Mouse (Mus musculus): ENCODE results near the gene Nhsl1. TPM values are rescaled to one million over a fixed set of nuclear protein-coding genes. Genes with fewer than 3 reads are reported as not detected.
"Not testable (repeated sequence)": the region's sequence is repeated elsewhere in the genome, so short reads cannot be mapped to it uniquely, and the experiment has no call there.

Nhsl1 gene
- total RNA-seq, 2 experiments from 2014 or later = 20.2 to 21.6 TPM

- intact Hi-C loops (cut with DNase I) = no loop called here
- peak; percentile 91 to 92 for DNase-seq
Observed at GRCm38 (mm10) chr10:18430973-18431372, 112.2 kb downstream of the Nhsl1 start.

GRCm38 (mm10) chr10:18431546-18431945, 112.8 kb downstream of the Nhsl1 start:
- DNase-seq = no peak
- intact Hi-C loops (cut with DNase I) = no loop called here

DNA sequence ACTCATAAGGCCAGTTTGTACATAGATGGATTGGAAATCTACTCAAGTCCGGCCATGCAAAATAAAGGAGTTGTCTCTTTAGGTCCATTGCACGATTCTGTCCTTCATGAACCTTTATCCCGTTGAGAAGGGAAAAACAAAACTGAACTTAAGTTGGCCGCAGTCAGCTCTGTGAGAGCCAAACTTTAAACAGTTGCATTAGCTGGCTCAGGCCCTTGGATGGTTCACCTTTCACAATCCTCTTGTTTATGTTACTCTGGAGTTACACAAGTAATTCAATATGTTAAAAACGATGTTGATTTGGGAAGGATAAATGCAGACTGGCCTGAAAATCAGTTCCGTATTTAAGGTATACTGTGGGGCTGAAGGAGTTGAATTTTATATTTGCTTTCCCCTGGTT, 116.7 kb downstream of the Nhsl1 start:
- intact Hi-C loops (cut with DNase I) = no loop called here
- DNase-seq = no peak

GRCm38 (mm10) chr10:18435938-18436337, 117.2 kb downstream of the Nhsl1 start:
- no peak for DNase-seq
- intact Hi-C loops (cut with DNase I) = no loop called here

GRCm38 (mm10) chr10:18437584-18437983, 118.8 kb downstream of the Nhsl1 start:
- intact Hi-C loops (cut with DNase I) = no loop called here
- DNase-seq = no peak

GRCm38 (mm10) chr10:18445603-18446358, 127.0 kb downstream of the Nhsl1 start:
- intact Hi-C loops (cut with DNase I) = no loop called here
- DNase-seq = no peak

GRCm38 (mm10) chr10:18446359-18446820, 127.6 kb downstream of the Nhsl1 start:
- intact Hi-C loops (cut with DNase I) = no loop called here
- no peak for DNase-seq

GRCm38 (mm10) chr10:18447299-18447698, 128.5 kb downstream of the Nhsl1 start:
- peak in 1 of 2 experiments; percentile 39 for DNase-seq
- intact Hi-C loops (cut with DNase I) = no loop called here

GRCm38 (mm10) chr10:18448896-18449295, 130.1 kb downstream of the Nhsl1 start:
- DNase-seq; intact Hi-C loops (cut with DNase I): not testable (repeated sequence)

- intact Hi-C loops (cut with DNase I) = loop anchor here (1.0 to 5.0 kb wide), 3 partner anchors 63 to 149 kb away; no protein-coding TSS in a partner anchor
- DNase-seq = peak; percentile 84 to 89
Observed at GRCm38 (mm10) chr10:18453380-18453779, 134.6 kb downstream of the Nhsl1 start.

DNA sequence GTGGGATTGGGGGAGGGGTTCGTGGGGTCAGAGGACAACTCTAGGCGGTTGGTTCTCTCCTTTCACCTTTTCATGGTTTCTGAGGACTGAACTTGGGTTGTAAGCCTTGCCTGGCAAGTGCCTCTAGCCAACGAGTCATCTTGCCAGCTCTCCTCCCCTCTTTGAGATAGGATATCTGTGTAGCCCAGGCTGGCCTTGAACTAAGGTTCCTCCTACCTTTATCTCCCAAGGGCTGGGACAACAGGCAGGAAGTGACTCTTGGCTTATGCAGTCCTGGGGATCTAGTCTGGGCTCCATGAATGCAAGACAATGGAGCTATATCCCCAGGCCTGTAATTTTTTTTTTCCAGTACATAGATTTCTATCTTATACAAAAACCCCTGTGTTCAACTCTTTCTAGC, 135.4 kb downstream of the Nhsl1 start:
- DNase-seq = no peak
- intact Hi-C loops (cut with DNase I) = loop anchor here (5.0 kb wide), 1 partner anchor 148 kb away; no protein-coding TSS in a partner anchor

DNA sequence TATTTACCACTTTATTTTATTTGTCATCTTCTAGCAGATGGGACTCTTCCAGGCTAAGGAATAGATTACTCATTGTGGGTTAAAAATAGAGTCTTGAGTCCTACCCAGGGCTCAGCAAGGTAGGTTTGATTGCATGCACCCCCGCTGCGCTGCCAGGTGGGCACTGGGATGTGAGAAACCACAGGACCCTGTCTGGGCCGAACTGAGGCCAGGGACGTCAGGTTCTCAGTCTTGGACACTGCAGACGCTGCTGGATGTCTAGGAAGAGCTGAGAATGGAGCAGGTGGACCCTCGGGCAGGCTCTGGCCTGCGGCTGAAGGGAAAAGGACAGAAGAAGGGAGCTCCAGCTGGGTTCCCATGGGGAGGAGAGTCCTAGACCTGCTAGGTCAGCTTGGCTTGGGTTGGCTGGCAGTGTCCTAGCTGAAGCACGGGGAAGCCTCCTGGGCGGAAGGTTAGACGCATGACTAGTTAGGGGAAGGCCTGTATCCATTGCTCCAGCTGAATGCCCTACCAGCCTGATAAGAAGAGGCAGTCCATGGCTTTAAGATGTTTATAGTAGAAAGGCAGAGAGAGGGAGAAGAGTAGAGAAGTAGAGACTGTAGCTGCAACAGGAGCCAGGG, 136.6 kb downstream of the Nhsl1 start:
- intact Hi-C loops (cut with DNase I) = no loop called here
- no peak for DNase-seq

- intact Hi-C loops (cut with DNase I) = no loop called here
- DNase-seq = no peak
Observed at GRCm38 (mm10) chr10:18457808-18458475, 139.2 kb downstream of the Nhsl1 start.

- intact Hi-C loops (cut with DNase I) = no loop called here
- no peak for DNase-seq
Observed at GRCm38 (mm10) chr10:18461336-18461735, 142.6 kb downstream of the Nhsl1 start.

GRCm38 (mm10) chr10:18463071-18463841, 144.5 kb downstream of the Nhsl1 start:
- no peak for DNase-seq
- intact Hi-C loops (cut with DNase I) = no loop called here

- no peak for DNase-seq
- intact Hi-C loops (cut with DNase I) = no loop called here
Observed at GRCm38 (mm10) chr10:18468396-18468795, 149.6 kb downstream of the Nhsl1 start.

DNA sequence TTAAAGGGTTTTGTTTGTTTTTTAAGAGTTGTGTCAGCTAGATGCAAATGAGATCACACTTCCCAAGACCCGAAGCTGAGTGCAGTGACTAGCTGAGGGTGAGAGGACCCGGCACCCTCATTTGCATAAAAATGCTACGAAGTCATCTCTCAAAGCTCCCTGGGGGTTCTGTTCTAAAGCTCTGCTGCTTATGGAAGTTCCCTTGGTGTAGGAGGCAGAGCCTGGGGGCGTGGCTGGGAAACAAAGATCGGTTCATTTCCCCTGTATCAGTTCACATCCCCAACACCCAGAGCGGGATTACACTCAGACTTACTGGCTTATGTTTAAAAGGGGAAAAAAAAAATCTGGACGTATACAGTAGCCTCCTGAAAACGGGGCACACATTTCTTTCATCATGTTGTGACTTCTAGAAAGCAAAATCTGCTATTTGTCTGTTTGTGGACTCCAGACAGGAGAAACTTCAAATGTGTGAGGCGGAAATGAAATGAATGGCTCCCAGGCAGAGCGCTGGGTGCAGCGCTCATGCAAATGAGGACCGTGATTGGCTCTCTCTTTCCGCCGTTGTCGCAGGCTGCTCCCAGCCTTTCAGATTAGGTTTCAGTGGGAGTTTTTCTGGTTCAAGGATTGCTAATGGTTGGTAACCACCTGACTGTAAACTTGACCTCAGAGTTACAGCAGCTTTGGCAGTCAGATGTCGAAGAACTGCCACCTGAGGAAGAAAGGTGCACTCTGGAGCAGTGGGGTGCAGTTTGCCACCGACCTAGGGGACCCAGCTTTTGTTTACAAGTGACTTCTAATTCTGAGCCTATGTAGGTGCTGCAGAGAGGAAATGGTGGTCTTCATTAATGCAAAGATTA, 150.7 kb downstream of the Nhsl1 start:
- intact Hi-C loops (cut with DNase I) = no loop called here
- peak in 1 of 2 experiments; percentile 25 for DNase-seq

DNA sequence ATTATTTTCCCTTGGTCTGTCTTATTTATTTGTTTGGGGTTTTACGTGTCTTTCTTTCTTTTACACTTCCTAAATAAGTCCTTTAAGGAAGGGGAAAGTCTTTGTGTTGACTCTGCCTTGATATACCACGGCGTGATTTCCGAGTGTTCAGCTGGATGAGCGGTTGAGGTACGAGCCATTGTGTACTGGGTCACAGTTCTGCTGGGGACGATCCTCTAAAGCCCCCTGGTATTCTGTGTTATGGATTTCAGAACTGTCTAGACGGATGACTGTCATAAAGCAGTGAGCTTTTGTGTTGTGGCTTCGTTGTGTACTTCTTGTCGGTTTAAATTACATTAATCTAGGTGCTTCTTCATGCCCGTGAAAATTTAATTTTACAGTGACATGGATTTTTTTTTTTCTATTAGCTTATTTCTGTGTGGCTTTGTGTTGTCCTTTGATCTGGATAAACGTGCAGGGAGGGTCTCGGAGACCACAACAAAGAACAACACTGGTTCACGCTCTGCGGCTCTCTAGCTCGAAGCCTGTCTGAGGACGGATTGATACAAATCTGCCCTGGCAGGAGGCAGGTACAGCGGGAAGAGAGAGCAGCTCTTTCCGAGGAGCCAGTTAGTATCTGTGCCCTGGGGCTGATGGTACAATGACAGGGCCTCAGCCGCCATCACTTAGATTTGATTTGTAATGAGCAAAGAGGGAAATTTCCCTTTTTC, 151.7 kb downstream of the Nhsl1 start:
- intact Hi-C loops (cut with DNase I) = no loop called here

GRCm38 (mm10) chr10:18471648-18472047, 152.9 kb downstream of the Nhsl1 start:
- DNase-seq = no peak
- intact Hi-C loops (cut with DNase I) = no loop called here

More for the DNA sequence above, 151.7 kb downstream of the Nhsl1 start:
- DNase-seq = no peak
